Mouse (Mus musculus): ENCODE results near the gene Kazn. TPM values are rescaled to one million over a fixed set of nuclear protein-coding genes. Genes with fewer than 3 reads are reported as not detected.

The Kazn gene
- polyA plus RNA-seq, 1 experiment from 2014 or later: 14.1 TPM

GRCm38 (mm10) chr4:142144096-142144495 is 95.1 kb downstream of the Kazn start:
- H3K27ac ChIP-seq (ENCODE audit: low read depth): no peak overlapping the region
- no peak overlapping the region for H3K4me2 ChIP-seq
- peak; percentile 75 for TF ChIP-seq CTCF (IDR thresholded peaks at IDR 0.05; ENCODE audit: low read depth)
- H3K9me3 ChIP-seq (ENCODE audit: low read depth, low read length): no peaks in the 10 kb centered on the region
- no peak overlapping the region for H3K4me3 ChIP-seq (ENCODE audit: low read depth, low read length)
- H3K36me3 ChIP-seq (ENCODE audit: insufficient read depth): peaks cover 39% of the 10 kb centered on the region
- 47% methylated on average over 5 of the region's 5 CpGs for WGBS
- H3K27me3 ChIP-seq (ENCODE audit: insufficient read depth, low read length): no peaks in the 10 kb centered on the region
- DNase-seq (peak; percentile 76), ATAC-seq (ENCODE audit: insufficient read depth) (no peak)
- H3K4me1 ChIP-seq (ENCODE audit: insufficient read depth): no peaks in the 10 kb centered on the region
- H3K9ac ChIP-seq: no peak overlapping the region

GRCm38 (mm10) chr4:142143290-142143689 is 95.9 kb downstream of the Kazn start:
- no peaks in the 10 kb centered on the region for H3K4me1 ChIP-seq (ENCODE audit: insufficient read depth)
- ATAC-seq (ENCODE audit: insufficient read depth) (no peak), DNase-seq (no peak)
- H3K27ac ChIP-seq (ENCODE audit: low read depth): no peak overlapping the region
- H3K4me2 ChIP-seq: no peak overlapping the region
- H3K4me3 ChIP-seq (ENCODE audit: low read depth, low read length): no peak overlapping the region
- peaks cover 31% of the 10 kb centered on the region for H3K36me3 ChIP-seq (ENCODE audit: insufficient read depth)
- H3K27me3 ChIP-seq (ENCODE audit: insufficient read depth, low read length): no peaks in the 10 kb centered on the region
- no peak for TF ChIP-seq CTCF (IDR thresholded peaks at IDR 0.05; ENCODE audit: low read depth)
- H3K9me3 ChIP-seq (ENCODE audit: low read depth, low read length): no peaks in the 10 kb centered on the region
- no peak overlapping the region for H3K9ac ChIP-seq
- 82% methylated on average over 6 of the region's 6 CpGs for WGBS

GRCm38 (mm10) chr4:142139729-142140128 is 99.5 kb downstream of the Kazn start:
- ATAC-seq (ENCODE audit: insufficient read depth): no peak
- Histone ChIP-seq H3K27me3 (ENCODE audit: insufficient read depth, low read length) (no peaks in the 10 kb centered on the region), H3K9ac (no peak overlapping the region), H3K4me1 (ENCODE audit: insufficient read depth) (no peaks in the 10 kb centered on the region), H3K27ac (ENCODE audit: low read depth) (no peak overlapping the region), H3K4me3 (ENCODE audit: low read depth, low read length) (no peak overlapping the region), H3K4me2 (no peak overlapping the region), H3K9me3 (ENCODE audit: low read depth, low read length) (no peaks in the 10 kb centered on the region), H3K36me3 (ENCODE audit: insufficient read depth) (peaks cover 12% of the 10 kb centered on the region; the same call in 1 of the 2 replicates)
- 74% methylated on average over 5 of the region's 5 CpGs for WGBS
- no peak for TF ChIP-seq CTCF (IDR thresholded peaks at IDR 0.05; ENCODE audit: low read depth)
- DNase-seq: no peak

- Histone ChIP-seq H3K9ac (no peak overlapping the region), H3K4me1 (ENCODE audit: insufficient read depth) (no peaks in the 10 kb centered on the region), H3K9me3 (ENCODE audit: low read depth, low read length) (no peaks in the 10 kb centered on the region), H3K4me3 (ENCODE audit: low read depth, low read length) (no peak overlapping the region), H3K27ac (ENCODE audit: low read depth) (no peak overlapping the region), H3K4me2 (no peak overlapping the region), H3K27me3 (ENCODE audit: insufficient read depth, low read length) (no peaks in the 10 kb centered on the region), H3K36me3 (ENCODE audit: insufficient read depth) (0 out of 2 replicates have a peak, but pooled peaks cover 7% of the 10 kb centered on the region)
- DNase-seq: no peak
- no peak for TF ChIP-seq CTCF (IDR thresholded peaks at IDR 0.05; ENCODE audit: low read depth)
- ATAC-seq (ENCODE audit: insufficient read depth): no peak
- WGBS: 48% methylated on average over 9 of the region's 9 CpGs
Measured at GRCm38 (mm10) chr4:142138356-142139099, 100.7 kb downstream of the Kazn start.

- WGBS: 89% methylated on average over 10 of the region's 10 CpGs
- H3K9ac ChIP-seq: no peak overlapping the region
- ATAC-seq (ENCODE audit: insufficient read depth) (no peak), DNase-seq (no peak)
- no peak overlapping the region for H3K27ac ChIP-seq (ENCODE audit: low read depth)
- H3K4me2 ChIP-seq: no peak overlapping the region
- H3K4me1 ChIP-seq (ENCODE audit: insufficient read depth): no peaks in the 10 kb centered on the region
- H3K4me3 ChIP-seq (ENCODE audit: low read depth, low read length): no peak overlapping the region
- no peaks in the 10 kb centered on the region for H3K9me3 ChIP-seq (ENCODE audit: low read depth, low read length)
- H3K27me3 ChIP-seq (ENCODE audit: insufficient read depth, low read length): no peaks in the 10 kb centered on the region
- TF ChIP-seq CTCF (IDR thresholded peaks at IDR 0.05; ENCODE audit: low read depth): no peak
- no peaks in the 10 kb centered on the region for H3K36me3 ChIP-seq (ENCODE audit: insufficient read depth)
Measured at GRCm38 (mm10) chr4:142136766-142137503, 102.3 kb downstream of the Kazn start.

GRCm38 (mm10) chr4:142135515-142135914 is 103.7 kb downstream of the Kazn start:
- no peak for TF ChIP-seq CTCF (IDR thresholded peaks at IDR 0.05; ENCODE audit: low read depth)
- H3K4me3 ChIP-seq (ENCODE audit: low read depth, low read length): no peak overlapping the region
- H3K9ac ChIP-seq: no peak overlapping the region
- H3K27ac ChIP-seq (ENCODE audit: low read depth): no peak overlapping the region
- H3K9me3 ChIP-seq (ENCODE audit: low read depth, low read length): no peaks in the 10 kb centered on the region
- 89% methylated on average over 2 of the region's 2 CpGs for WGBS
- no peak for DNase-seq
- H3K36me3 ChIP-seq (ENCODE audit: insufficient read depth): no peaks in the 10 kb centered on the region
- H3K4me1 ChIP-seq (ENCODE audit: insufficient read depth): no peaks in the 10 kb centered on the region
- no peak overlapping the region for H3K4me2 ChIP-seq
- no peaks in the 10 kb centered on the region for H3K27me3 ChIP-seq (ENCODE audit: insufficient read depth, low read length)
- no peak for ATAC-seq (ENCODE audit: insufficient read depth)

GRCm38 (mm10) chr4:142130162-142130561 is 109.0 kb downstream of the Kazn start:
- WGBS: 58% methylated on average over 5 of the region's 5 CpGs

More at GRCm38 (mm10) chr4:142130162-142130561, 109.0 kb downstream of the Kazn start:
- Histone ChIP-seq H3K36me3 (ENCODE audit: insufficient read depth) (no peaks in the 10 kb centered on the region), H3K4me3 (ENCODE audit: low read depth, low read length) (no peak overlapping the region), H3K4me2 (no peak overlapping the region), H3K9ac (no peak overlapping the region), H3K27ac (ENCODE audit: low read depth) (no peak overlapping the region), H3K9me3 (ENCODE audit: low read depth, low read length) (no peaks in the 10 kb centered on the region), H3K27me3 (ENCODE audit: insufficient read depth, low read length) (no peaks in the 10 kb centered on the region), H3K4me1 (ENCODE audit: insufficient read depth) (no peaks in the 10 kb centered on the region)
- DNase-seq (no peak), ATAC-seq (ENCODE audit: insufficient read depth) (no peak)
- no peak for TF ChIP-seq CTCF (IDR thresholded peaks at IDR 0.05; ENCODE audit: low read depth)
